11 mouse cellular contexts compared by ENCODE assay signal in the genomic region with DNA sequence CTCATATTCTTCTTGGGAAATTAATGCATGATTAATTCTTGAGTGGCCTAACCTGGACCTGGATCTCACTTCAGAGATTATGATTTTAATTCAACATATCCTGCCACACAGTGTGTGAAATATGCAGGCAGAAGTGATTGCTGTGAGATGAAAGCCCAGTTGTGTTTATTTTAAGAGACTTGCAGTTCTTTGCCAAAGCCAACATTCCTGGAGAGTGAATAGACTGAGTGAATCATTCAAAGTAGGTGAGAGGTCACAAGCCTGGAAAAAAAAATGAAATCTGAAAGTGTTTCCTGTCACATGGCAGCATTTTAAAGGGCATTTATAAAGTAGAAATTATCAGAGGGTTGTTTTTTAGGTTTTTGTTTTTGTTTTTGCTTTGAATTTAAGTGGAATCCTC.
DNase-seq lines count a peak whose midpoint lies in the region; ATAC-seq lines count a peak whose summit lies in the region.
"Had no signal": no experiment of that assay in that cellular context is flagged by ENCODE, and none has a peak within 500 bp of the region (broad histone marks: within the 10 kb centered on the region; RNA-seq: fewer than 3 reads in every experiment).

No protein-coding gene starts in this region.

- H3K9ac ChIP-seq in heart, embryonic 12.5 days = no peak overlapping the region
- H3K9ac ChIP-seq: liver, embryonic 14.5 days had no signal

- ATAC-seq in heart, embryonic 12.5 days (ENCODE audit: insufficient number of reproducible peaks, low FRiP score) = 0 out of 2 replicates have a peak, but pooled peaks have one; percentile 22
- ATAC-seq: inflammation-experienced regulatory T-cells, adult 6 months had no signal

- H3K9me3 ChIP-seq in heart, embryonic 12.5 days (replicated peaks) = no peaks in the 10 kb centered on the region

- no peaks in the 10 kb centered on the region for H3K36me3 ChIP-seq in heart, embryonic 12.5 days

- H3K4me2 ChIP-seq in heart, embryonic 12.5 days = no peak overlapping the region

- no peak overlapping the region; the same call in 1 of the 2 replicates for H3K27ac ChIP-seq in heart, embryonic 12.5 days (ENCODE audit: poor library complexity, severe bottlenecking)
- H3K27ac ChIP-seq: liver, embryonic 14.5 days had no signal

- H3K4me3 ChIP-seq in heart, embryonic 12.5 days = no peak overlapping the region

- peak; percentile 9 for DNase-seq in kidney, adult 11 months
- DNase-seq in kidney, postnatal 25 days = no peak
- peak; percentile 88 for DNase-seq in adipocyte (ENCODE audit: low spot score)
- DNase-seq in lung, postnatal 14 days = peak; percentile 5
- no peak for DNase-seq in cerebellum, adult 11 months
- no peak for DNase-seq in testis, postnatal 10 days (ENCODE audit: low spot score)
- no peak for DNase-seq in gastrocnemius, adult 8-10 months (ENCODE audit: low spot score in 2 of 2)
- DNase-seq: right cerebral cortex, postnatal 14 days had no signal

- no peaks in the 10 kb centered on the region for H3K27me3 ChIP-seq in heart, embryonic 12.5 days (replicated peaks)

- no peaks in the 10 kb centered on the region for H3K4me1 ChIP-seq in heart, embryonic 12.5 days (replicated peaks)

Comparison
In these comparisons a context has a peak if more than half of its experiments do, and no peak if none do; other contexts are left out.
1. DNase-seq: peak in kidney, adult 11 months (single experiment), adipocyte (single experiment) and lung, postnatal 14 days (single experiment); none in kidney, postnatal 25 days (0 of 2), cerebellum, adult 11 months (single experiment), testis, postnatal 10 days (single experiment) and gastrocnemius, adult 8-10 months (0 of 2).